Mouse (Mus musculus) adrenal gland, postnatal 14 days (tissue): ENCODE results near the gene Foxs1. TPM values are rescaled to one million over a fixed set of nuclear protein-coding genes. Genes with fewer than 3 reads are reported as not detected.

ENCODE experiments used
- DNase-seq: peaks from one replicate; pipeline ENCODE4 v3.0.0; 2021; ENCODE audit warnings: mixed read lengths
- total RNA-seq: library from RNA; stranded (reverse); gene quantifications from 2 replicates; pipeline ENCODE4 v1.2.3, GENCODE M21; 2021

Foxs1 gene
- total RNA-seq, 1 experiment from 2014 or later: 3.6 TPM

- DNase-seq: peak; percentile 86
These were observed 29.4 kb downstream of the Foxs1 start for GRCm38 (mm10) chr2:152903586-152903985.

- no peak for DNase-seq
These were observed 30.4 kb downstream of the Foxs1 start for GRCm38 (mm10) chr2:152902658-152903057.

GRCm38 (mm10) chr2:152901296-152901695 lies 31.7 kb downstream of the Foxs1 start:
- DNase-seq: no peak

- no peak for DNase-seq
These were observed 34.0 kb downstream of the Foxs1 start for GRCm38 (mm10) chr2:152899011-152899410.

- no peak for DNase-seq
These were observed 36.1 kb downstream of the Foxs1 start for GRCm38 (mm10) chr2:152896926-152897325.

- no peak for DNase-seq
These were observed 37.2 kb downstream of the Foxs1 start for GRCm38 (mm10) chr2:152895834-152896233.

GRCm38 (mm10) chr2:152888774-152889173 lies 44.2 kb downstream of the Foxs1 start:
- DNase-seq: no peak

GRCm38 (mm10) chr2:152887230-152887629 lies 45.8 kb downstream of the Foxs1 start:
- DNase-seq: no peak

GRCm38 (mm10) chr2:152884101-152884645 lies 48.8 kb downstream of the Foxs1 start:
- no peak for DNase-seq

Other genes with a start within 250 kb of the Foxs1 start
- 26.6 and 28.0 TPM in 2 replicates for gene Mcts2, start 246.2 kb downstream of the Foxs1 start, total RNA-seq
- gene Id1, start 197.0 kb downstream of the Foxs1 start, total RNA-seq: 136 and 138 TPM in 2 replicates
- 6.3 and 7.7 TPM in 2 replicates for gene Cox4i2, start 179.0 kb downstream of the Foxs1 start, total RNA-seq
- 64.3 and 72.4 TPM in 2 replicates for gene Bcl2l1, start 101.5 kb downstream of the Foxs1 start, total RNA-seq
- gene Tpx2, start 85.2 kb downstream of the Foxs1 start, total RNA-seq: 16.6 and 20.3 TPM in 2 replicates
- gene Mylk2, start 21.9 kb downstream of the Foxs1 start, total RNA-seq: not detected in 2 replicates
- gene Dusp15, start 18.5 kb upstream of the Foxs1 start, total RNA-seq: 2.8 and 4.4 TPM in 2 replicates
- 0.48 and 1.1 TPM in 2 replicates for gene Ttll9, start 29.3 kb upstream of the Foxs1 start, total RNA-seq
- 112 and 124 TPM in 2 replicates for gene Pdrg1, start 82.2 kb upstream of the Foxs1 start, total RNA-seq
- 0.93 and 1.3 TPM in 2 replicates for gene Xkr7, start 98.6 kb upstream of the Foxs1 start, total RNA-seq
- gene Ccm2l, start 132.7 kb upstream of the Foxs1 start, total RNA-seq: 15.3 and 21.3 TPM in 2 replicates
- 2.0 and 2.9 TPM in 2 replicates for gene Hck, start 175.3 kb upstream of the Foxs1 start, total RNA-seq
- gene Tm9sf4, start 228.1 kb upstream of the Foxs1 start, total RNA-seq: 96.0 and 104 TPM in 2 replicates